Mouse (Mus musculus) ovary, postnatal 10 days (tissue): ENCODE measurements around the gene Prss57.

Experiments
- DNase-seq: peaks from one replicate; pipeline ENCODE4 v3.0.0; 2022; ENCODE audit warnings: low spot score

The Prss57 gene

DNA sequence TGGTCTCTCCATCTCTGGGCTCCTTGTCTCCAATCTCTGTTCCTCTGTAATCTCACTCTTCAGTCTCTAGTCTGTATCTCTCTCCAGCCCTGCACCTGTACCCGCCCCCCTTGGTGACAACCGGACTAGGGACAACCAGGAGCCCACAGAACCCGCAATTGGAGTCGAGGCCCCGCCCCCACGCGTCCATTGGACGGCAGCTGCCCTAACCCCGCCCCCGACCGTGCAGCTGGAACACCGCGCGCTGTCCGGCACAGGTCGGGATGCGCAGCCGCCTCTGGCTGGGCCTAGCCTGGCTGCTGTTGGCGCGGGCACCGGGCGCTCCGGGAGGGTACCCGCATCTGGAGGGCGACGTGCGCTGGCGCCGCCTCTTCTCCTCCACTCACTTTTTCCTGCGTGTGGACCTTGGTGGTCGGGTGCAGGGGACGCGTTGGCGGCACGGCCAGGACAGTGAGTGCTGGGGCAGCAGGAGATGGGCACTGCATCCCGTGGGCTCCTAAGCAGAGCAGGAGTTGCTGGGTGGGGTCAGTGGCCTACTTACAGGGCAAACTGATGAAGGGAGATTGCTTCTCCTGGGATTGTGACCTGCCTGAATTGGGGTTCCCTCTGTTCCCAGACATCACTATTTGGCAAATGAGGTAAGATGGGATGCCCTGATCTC is 35.8 kb downstream of the Prss57 start, which contains the start of gene Fgf22:
Fgf22 (plus strand) TSS at position 221 of the 661 bp plus-strand sequence.
- no peak for DNase-seq

- DNase-seq: no peak
Measured at GRCm38 (mm10) chr10:79748496-79748895, 42.3 kb downstream of the Prss57 start.

DNA sequence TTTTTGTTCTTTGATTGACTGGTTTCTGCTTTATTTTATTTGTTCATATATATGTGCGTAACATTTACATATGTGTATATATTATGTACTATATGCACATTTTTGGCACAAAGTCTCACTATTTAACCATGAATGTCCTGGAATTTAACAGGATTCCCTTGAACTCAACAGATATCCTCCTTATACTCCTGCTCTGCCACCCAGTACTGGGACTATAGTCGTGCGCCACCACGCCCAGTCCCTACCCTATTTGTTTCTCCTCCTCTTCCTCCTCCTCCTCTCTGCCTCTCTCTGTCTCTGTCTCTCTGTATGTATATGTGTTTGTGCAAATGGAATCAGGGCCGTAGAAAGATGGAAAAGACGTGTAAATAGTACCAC is 44.0 kb downstream of the Prss57 start:
- no peak for DNase-seq

GRCm38 (mm10) chr10:79745898-79746773 is 44.6 kb downstream of the Prss57 start, which contains the start of gene Polrmt:
TSS of gene Polrmt (minus strand) at chr10:79746581.
- peak; percentile 79 for DNase-seq

DNA sequence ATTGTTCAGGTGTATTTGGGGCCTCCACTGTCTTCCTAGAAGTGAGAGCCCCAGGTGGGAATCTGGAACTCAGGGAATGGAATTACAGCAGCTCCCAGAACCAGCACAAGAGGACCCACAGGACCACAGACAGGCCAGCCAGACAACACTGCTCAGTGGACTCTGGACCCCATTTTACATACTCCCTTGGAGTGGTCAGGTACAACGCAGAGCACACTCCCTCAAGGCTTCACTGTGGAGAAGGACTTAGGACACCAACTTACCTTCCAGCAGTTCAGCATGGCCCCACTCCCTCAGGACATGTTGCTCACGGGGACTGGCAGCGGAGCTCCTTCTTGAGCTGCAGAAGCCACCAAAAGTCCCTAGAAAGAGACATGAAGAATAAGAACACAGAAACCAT is 45.4 kb downstream of the Prss57 start:
- no peak for DNase-seq

GRCm38 (mm10) chr10:79743650-79744365 is 47.0 kb downstream of the Prss57 start:
- no peak for DNase-seq

DNA sequence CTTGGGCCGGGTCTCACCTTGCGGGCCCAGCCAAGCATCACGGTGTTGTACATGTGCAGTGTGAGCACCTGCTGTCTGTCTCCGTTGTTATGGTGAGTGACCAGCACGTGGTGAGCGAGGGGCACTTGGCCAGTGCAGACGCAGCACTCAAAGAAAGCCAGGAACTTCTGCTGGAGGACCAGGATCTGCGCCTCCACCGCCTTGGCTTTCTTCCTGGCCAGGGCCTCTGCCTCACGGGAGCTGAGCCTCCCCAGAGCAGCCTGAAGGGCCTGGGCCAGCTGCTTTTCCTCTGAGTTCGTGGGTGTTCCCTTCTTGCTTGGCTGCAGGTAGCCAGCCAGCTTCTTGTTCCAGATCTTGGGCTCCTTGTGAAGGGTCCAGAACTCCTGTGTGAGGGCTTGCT is 47.6 kb downstream of the Prss57 start:
- DNase-seq: no peak

GRCm38 (mm10) chr10:79740863-79741262 is 49.9 kb downstream of the Prss57 start:
- DNase-seq: no peak

- DNase-seq: no peak
Measured at GRCm38 (mm10) chr10:79739234-79739633, 51.5 kb downstream of the Prss57 start.

- DNase-seq: no peak
Measured at GRCm38 (mm10) chr10:79738259-79738658, 52.5 kb downstream of the Prss57 start.

DNA sequence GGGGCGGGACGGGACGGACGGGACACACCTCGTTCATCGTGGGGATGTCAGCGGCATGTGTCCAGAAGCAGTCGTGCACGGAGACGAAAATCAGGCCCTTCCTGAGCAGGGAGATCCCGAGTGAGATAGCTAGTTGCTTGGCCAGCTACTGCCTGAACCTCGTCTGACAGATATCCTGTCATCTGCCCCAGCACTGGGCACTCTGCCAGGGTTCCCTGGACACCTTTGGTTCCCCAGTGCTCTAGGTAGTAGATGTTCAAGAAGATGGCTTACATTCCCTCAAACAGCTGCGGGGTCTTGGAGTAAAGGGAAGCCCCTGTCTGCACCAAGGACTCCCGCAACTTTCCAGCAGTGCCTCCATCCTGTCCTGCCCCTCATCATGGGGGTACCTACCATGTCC is 54.1 kb downstream of the Prss57 start:
- DNase-seq: no peak

DNA sequence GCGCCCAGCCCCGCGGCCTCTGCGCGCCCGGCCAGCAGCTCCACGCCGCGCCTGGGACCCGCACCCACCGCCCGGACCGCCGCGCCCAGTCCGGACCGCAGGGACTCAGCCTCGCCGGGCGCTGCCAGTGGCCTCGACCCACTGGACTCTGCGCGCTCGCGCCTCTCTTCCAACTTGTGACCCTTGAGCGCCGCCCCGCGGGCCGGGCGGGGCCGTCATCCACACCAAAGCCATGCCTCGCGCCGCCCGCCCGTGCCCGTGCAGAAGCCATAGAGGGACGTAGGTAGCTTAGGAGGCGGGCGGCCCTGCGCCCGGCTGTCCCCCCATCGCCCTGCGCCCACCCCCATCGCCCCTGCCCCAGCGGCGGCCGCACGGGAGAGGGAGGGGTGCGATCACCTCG is 55.4 kb downstream of the Prss57 start:
- no peak for DNase-seq

DNA sequence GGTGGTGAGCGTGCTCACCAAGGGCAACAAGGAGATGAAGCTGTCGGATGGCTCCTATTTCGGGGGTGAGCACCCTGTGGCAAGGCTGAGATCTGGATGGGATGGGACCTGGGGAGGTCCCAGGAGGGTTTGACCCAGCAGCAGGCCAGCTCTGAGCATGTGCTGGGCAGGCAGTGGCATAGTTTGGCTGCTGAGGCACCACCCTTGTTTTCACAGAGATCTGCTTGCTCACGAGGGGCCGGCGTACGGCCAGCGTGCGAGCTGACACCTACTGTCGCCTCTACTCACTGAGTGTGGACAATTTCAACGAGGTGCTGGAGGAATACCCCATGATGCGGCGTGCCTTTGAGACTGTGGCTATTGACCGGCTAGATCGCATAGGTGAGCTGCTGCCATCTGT is 56.9 kb downstream of the Prss57 start:
- no peak for DNase-seq

DNA sequence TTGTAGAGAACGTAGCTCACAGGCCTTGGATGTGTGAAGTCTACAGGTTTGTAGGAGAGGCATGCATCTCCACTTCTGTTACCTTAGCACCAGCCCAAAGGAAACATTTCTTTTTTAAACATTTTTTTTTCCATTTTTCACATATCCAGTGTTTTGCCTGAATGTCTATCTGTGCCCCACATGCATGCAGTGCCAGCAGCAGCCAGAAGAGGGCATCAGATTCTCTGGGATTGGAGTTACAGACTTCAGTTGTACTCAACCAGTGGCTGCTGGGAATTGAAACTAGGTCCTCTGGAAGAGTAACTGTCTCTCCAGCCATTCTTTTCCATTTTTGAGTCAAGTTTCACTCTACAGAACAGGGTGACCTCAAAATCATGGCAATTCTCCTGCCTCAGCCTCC is 58.3 kb downstream of the Prss57 start:
- no peak for DNase-seq
